Mouse (Mus musculus) WW6 (cell line): Measurements from ENCODE around the gene Lysmd1.
"Not testable (repeated sequence)": the region's sequence is repeated elsewhere in the genome, so short reads cannot be mapped to it uniquely, and the experiment has no call there.

Experiments used
- DNase-seq: peaks from one replicate; pipeline ENCODE4 v3.0.0-alpha.2; 2013; ENCODE audit warnings: low read depth, low spot score

Gene Lysmd1

DNA sequence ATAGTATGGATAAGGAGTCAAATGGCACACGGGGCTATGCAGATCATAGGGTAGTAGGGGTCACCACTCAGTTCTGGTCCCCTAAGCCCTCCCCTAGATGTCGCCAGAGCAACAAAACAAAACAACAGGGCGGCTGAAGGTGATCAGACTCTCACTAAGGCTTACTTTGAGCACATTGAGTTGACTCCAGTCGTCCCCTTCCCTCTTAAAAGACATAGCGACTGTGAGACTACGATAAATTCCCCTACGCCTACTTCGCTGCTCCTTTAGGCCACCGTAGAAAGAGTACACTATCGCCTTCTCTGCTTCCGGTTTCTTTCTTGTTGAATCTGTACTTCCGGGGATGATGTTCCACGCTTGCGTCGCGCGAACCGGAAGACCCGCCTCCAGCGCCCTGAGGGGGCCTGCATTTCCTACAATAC lies at the start of gene Lysmd1, which contains the start of gene Scnm1:
Gene Lysmd1, plus strand, starts transcription at position 409 of the 422 bp plus-strand sequence.
Gene Scnm1, minus strand, starts transcription at position 332 of the 422 bp plus-strand sequence.
- DNase-seq, result peak; percentile 73

DNA sequence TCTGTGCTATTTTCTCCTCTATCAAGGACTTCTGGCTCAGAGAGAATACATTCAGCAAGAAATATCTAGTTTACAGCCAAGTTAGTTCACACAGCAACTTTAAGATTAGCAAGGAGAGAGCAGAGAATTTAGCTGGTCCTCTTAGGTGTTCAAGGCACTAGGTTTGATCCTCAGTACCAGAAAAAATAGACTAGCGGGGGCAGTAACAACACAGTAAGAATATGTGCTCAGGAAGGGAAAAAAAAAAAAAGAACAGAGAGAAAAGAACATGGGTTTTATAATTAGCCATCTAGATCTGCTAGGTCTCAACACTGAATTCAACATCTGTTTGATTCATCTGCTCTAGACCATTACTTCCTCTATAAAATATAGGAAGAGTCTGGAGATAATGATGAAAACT lies 45.8 kb upstream of the Lysmd1 start:
- no peak for DNase-seq

DNA sequence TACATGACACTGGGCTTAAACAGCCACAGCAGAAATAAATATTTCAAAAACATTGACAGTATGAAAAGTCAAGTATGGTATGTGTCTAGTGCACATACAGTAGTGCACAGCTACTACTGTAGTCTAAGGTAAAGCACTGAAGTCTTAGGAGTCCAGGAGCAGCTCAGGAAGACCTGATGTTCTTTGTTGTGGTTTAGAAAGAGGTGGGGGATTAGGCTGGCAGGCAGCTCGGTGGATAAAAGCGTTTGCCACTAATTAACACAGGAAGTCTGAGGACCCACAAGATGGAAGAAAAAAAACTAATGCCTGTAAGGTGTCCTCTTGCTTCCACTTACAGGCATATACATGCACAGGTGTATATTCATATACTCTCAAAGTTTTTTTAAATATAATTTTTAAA lies 33.0 kb upstream of the Lysmd1 start:
- DNase-seq, result no peak

DNA sequence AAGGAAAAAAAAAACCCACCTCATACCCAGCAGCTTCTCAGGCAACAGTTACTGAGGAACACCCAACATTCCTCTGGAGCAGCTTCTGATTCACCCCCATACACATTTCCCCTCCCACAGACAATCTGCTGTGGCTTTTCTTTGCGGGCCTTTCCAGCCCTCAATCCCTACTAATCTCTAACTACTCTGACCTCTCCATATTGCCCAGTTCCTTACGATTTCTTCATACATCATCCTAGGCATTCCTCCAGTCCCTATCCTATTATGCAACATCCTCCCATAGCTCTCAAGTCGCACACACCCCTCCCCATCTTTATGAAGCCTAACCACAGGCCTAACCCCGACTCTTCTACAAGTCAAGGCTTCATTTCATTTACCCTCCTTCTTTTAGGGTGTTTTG lies 28.8 kb upstream of the Lysmd1 start:
- no peak for DNase-seq

- DNase-seq, result no peak
Measured at GRCm38 (mm10) chr3:95105586-95106337, 28.1 kb upstream of the Lysmd1 start.

DNA sequence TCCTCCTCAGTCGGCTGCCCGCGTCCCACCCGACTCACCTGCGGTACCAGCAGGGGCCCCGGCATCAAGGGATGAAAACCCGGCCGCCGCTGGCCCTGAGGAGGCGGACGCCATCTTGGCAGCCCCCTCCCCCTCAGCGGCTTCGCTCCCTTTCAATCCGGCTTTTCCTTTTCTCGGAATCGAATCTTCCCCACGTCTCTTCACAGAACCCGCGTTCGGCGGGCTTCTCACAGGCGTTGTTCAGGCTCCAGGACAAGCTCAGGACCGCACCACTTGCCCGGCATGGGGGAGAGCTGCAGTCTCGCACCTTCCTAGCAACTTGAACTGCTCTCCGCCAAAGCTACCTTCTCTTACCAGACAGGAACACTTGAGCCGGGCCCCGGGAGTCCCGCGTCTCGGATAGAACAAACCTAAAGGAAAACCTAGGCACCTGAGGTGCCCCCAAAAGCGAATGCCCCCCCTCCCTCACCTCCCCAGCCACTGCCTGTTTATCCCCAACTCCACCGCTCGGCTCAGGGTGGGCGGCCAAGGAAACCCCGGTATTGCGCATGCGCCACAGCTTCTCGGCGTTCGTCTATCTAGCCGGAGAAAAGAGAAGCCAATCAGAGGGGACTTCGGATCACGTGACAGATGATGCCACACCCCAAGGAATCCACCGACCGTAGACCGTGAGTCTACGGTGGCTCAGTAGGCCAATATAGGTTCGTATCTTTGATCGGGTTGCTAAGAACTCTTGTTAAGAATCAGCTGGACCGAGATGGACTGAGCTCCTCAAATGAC lies 27.4 kb upstream of the Lysmd1 start, which contains the start of gene Pip5k1a:
Gene Pip5k1a, minus strand, starts transcription at position 593 of the 780 bp plus-strand sequence.
- DNase-seq, result peak; percentile 97

DNA sequence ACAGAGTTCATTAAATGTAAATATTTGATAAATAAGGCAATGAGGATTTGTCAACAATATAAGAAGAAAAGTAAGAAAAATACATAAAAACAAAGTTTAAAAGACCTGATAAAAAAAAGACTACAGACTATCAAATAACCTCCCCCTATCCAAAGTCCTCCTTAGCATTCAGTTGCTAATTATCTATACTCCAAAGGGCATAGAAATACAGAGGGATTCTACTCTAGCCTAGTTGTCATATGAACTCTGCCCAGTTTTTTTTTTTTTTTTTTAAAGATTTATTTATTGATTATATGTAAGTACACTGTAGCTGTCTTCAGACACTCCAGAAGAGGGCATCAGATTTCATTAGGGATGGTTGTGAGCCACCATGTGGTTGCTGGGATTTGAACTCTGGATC lies 26.6 kb upstream of the Lysmd1 start:
- not testable (repeated sequence) for DNase-seq

DNA sequence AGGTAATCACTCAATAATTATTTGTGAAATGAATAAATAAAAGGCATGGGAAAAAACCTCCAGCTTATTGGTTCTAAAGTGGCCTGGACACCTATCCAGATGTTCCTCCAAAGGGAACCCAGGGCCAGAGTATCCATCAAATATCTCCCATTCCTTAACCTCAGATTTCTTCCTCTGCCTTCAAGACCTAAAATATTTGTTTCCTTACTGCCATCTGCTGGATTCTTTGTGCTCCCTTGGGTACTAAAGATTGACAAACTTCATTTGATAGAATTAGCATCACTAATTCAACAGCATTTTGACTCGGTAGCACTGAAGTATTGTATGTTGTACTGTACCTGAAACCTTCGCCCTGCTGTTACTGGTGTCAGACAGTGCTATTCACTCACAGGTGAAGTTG lies 26.0 kb upstream of the Lysmd1 start:
- DNase-seq, result no peak

- DNase-seq, result peak; percentile 81
Measured at GRCm38 (mm10) chr3:95110911-95111726, 22.8 kb upstream of the Lysmd1 start, which contains the start of gene Vps72. Gene Vps72, plus strand, starts transcription at chr3:95111022.

DNA sequence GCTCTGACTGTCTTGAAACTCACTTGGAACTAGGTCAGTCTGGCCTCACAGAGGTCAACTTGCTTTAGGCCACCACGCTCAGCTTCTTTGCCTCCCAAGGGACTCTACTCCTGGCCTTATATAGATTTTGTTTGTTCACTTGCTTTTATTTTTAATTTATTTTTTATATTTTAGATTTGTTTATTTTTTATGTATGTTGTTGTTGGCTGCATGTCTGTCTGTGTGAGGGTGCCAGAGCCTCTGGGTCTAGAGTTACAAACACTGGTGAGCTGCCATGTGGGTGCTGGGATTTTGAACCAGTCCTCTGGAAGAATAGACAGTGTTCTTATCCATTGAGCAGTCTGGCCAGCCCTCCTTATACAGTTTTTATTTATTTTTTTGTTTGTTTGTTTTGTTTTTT lies 21.1 kb upstream of the Lysmd1 start:
- DNase-seq, result no peak

- no peak for DNase-seq
Measured at GRCm38 (mm10) chr3:95117751-95118150, 16.1 kb upstream of the Lysmd1 start.

DNA sequence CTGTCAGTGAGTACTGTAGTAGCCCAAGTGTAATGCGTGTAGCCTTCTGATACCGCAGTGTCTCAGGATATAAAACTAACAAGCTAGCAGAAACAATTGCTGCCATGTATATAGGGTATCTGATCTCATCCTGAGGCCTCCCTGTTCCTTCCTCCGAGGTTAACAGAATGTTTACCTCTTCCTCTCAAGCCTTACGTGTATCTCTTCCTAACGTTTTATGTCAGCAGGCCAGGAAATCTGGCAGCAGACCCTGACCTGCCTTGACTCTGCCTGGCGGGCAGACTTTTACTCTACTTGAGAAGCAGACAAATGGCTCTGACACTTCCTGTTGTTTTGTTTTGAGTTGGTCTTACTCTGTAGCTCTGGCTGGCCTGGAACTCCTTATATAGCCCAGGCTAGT lies 12.3 kb upstream of the Lysmd1 start:
- DNase-seq, result no peak

DNA sequence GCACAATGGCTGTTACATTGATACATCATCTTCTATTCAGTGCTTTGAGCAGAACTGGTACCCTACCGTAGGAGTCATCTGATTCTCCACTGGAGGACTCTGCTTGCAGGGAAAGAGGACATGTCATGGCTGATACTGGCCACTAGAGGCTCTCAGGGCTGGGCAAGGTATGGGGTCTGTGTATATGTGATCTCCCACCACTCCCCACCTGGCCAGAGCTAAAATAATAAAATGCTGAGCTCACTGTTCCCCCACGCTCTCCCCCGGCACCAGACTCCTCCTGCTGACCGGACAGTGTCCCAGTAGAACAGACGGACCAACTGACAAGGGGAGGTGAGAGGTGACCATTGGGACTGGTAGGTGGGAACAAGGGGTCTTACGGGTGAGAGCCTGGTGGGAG lies 9.6 kb upstream of the Lysmd1 start, which contains the start of gene Tmod4:
Gene Tmod4, plus strand, starts transcription at position 231 of the 400 bp plus-strand sequence.
- no peak for DNase-seq

DNA sequence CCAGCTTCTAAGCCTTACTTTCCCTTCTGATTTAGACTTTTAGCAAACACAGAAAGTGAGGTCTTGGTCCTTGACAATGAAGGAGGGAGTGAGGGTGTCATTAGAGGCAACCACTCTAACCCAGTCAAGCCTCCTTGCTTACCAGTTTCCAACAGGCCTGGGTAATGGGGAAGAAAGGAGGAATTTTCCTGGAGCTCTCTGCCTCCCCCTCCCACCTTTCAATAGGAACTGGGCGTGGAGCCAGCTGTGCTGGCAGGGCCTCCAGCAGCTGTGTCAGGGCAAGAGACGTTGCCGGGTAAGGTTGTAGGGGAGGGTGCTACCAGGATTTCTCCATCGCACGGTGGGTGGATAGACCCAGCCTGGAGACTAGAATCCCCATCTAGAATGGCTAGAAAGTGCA lies 8.9 kb upstream of the Lysmd1 start:
- DNase-seq, result no peak

DNA sequence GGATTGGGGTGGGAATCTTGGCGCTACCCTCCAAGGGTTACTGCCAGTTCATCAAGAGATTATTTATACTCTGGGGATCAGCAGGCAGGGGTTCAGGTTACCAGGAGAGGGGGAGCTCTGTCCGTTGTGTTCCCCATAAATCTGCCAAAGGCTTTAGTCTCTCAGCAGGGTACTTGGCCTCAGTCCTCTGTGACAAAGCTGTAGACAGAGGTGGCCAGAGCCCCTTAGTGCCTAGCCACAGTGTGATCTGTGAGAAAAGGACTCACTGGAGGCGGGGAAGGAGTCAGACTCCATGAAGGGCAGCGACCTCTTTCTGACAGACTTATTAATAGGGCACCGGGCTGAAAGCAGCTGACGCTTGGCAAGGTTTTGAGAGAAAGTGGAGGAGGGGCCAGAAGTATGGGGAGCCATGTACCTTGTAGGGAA lies 4.6 kb upstream of the Lysmd1 start:
- no peak for DNase-seq

DNA sequence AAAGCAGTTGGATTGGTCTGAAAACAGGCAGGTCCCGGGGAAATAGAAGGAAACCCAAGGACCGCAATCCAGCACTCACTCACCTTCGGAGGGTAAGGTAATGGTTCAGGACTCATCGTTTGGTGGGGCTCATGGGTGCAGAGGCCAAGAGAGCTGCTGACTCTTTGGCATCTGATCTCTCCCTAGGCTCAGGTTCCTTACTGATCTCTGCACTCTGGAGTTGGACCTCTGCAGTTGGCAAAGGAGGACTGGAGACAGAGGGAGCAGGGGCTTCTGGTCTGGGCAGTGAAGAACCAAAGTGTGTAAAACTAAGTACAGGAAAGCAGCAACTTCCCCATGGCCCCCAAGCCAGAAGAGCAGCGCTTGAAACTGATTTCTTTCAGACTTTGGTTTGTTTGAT lies 3.8 kb upstream of the Lysmd1 start:
- DNase-seq, result no peak

DNA sequence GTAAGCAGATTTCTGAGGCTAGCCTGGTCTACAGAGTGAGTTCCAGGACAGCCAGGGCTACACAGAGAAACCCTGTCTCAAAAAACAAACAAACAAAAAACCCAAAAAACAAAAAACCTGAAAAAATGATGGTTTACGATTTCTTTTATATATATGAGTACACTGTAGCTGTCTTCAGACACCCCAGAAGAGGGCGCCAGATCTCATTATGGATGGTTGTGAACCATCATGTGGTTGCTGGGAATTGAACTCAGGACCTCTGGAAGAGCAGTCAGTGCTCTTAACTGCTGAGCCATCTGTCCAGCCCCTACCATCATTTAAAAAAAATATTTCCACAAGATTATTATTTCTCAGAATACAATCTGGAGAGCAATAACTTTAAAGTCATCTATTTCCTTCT lies 1.5 kb upstream of the Lysmd1 start:
- DNase-seq, result not testable (repeated sequence)

- DNase-seq, result no peak
Measured at GRCm38 (mm10) chr3:95133176-95133575, 712 bp upstream of the Lysmd1 start.

DNA sequence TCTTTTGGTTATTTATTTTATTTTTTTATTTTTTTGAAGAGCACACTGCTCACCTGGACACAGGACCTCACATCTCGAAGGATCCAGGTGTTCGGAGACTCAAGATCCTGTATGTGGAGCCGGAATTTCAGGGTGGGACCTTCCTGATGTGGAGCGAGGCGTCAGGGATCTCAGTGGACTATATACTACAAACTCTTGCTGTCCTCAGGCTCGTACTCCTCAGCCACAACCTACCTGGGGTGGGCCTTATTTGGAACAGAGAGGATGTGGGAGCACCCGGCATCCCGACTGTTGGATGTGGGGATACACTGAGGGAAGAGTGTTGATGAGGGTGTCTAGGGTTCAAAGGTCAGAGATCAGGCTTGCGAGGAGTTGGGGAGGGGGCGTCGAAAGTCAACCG lies 245 bp downstream of the Lysmd1 start:
- DNase-seq, result not testable (repeated sequence)

DNA sequence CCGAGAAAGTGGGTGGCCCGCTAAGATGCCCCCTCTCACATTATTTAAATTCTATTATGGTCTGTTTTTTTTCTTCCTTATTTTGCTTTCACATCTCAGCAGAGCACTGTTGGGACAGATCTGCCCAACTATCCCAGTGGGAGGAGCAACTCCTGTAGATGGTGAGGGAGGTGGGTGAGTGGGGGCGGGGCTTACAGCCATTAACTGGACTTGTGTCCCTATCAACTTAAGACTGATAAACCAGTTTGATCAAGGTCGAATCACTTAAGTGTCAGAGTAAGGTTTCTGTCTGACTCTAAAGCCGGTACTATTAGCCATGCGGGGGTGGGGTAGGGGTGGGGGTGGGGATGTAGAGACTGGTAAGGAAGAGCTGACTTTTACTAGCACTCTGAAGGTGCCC lies 1.1 kb downstream of the Lysmd1 start:
- no peak for DNase-seq

DNA sequence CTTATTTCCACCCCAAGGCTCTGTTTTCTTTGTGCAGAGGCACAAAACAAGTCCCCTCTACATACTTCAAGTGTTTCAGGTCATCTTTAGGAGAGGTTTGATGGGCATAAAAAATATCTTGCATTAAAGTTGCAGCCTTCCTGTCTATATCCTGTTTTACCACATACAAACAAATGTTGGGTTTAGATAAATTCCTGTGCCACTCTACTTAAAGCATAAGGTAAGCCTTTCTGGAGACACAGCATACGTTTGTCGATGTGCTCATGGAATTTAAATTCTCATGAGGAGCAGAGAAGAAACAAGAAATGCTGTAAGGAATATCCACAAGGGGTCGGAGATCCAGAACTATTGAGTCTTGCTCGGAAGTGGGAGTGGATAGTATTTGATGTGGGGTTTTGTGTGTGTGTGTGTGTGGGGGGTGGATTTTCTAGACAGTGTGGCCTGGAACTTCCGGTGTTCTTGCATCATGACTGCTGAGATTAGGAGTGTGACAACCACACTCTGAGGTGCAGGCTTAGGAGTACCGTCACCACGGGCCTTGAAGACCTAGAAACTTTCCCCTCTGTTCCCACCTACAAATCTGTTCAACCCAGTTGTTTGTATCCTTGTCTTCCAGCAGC lies 1.7 kb downstream of the Lysmd1 start:
- no peak for DNase-seq
